Mouse (Mus musculus): ENCODE measurements around the gene Snx33. TPM values are rescaled to one million over a fixed set of nuclear protein-coding genes. Genes with fewer than 3 reads are reported as not detected.

Gene Snx33
- polyA plus RNA-seq, 1 experiment from 2014 or later, result 1.8 TPM

- Histone ChIP-seq H3K36me3 (replicated peaks; ENCODE audit: insufficient read depth, low read length) (no peaks in the 10 kb centered on the region), H3K9ac (replicated peaks) (peak overlapping the region; percentile 82), H3K4me2 (ENCODE audit: low read depth, low read length) (peak overlapping the region; percentile 87), H3K27ac (ENCODE audit: low read depth) (peak overlapping the region; percentile 89), H3K4me1 (ENCODE audit: insufficient read depth) (peaks cover 13% of the 10 kb centered on the region), H3K9me3 (ENCODE audit: low read length) (no peaks in the 10 kb centered on the region), H3K4me3 (ENCODE audit: low read depth, low read length) (peak overlapping the region; percentile 73), H3K27me3 (ENCODE audit: insufficient read depth, low read length) (no peaks in the 10 kb centered on the region)
- ATAC-seq, result no peak
- TF ChIP-seq EP300 (IDR thresholded peaks at IDR 0.05; ENCODE audit: low read depth) (0 out of 2 replicates have a peak, but pooled peaks have one; percentile 55), CTCF (IDR thresholded peaks at IDR 0.05; ENCODE audit: low read depth) (no peak)
- no peak for DNase-seq
- under 1% methylated on average over 7 of the region's 7 CpGs for WGBS (ENCODE audit: insufficient replicate concordance)
Measured at GRCm38 (mm10) chr9:56938374-56938773, 10.2 kb upstream of the Snx33 start.

GRCm38 (mm10) chr9:56937223-56938160, 9.3 kb upstream of the Snx33 start, which contains the start of gene Imp3:
Gene Imp3, plus strand, starts transcription at chr9:56937475.
- peaks cover 13% of the 10 kb centered on the region for H3K4me1 ChIP-seq (ENCODE audit: insufficient read depth)

DNA sequence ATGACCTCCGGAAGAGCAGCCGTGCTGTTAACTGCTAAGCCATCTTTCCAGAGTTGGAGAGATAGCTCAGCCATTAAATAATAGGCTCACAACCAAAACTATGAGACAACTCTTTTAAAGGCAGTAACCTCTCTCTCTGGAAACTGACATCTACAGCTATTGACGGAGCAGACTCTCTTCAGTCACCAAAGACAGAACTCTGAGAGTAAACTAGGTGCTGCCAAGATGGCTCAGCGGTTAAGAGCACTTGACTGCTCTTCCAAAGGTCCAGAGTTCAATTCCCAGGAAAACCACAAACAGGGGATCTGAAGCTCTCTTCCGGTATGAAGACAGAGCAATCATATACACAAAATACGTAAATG, 8.7 kb upstream of the Snx33 start:
- peak; percentile 2; the same call in 1 of the 2 replicates for ATAC-seq
- no peaks in the 10 kb centered on the region for H3K36me3 ChIP-seq (replicated peaks; ENCODE audit: insufficient read depth, low read length)
- peak overlapping the region; percentile 61 for H3K27ac ChIP-seq (ENCODE audit: low read depth)
- no peaks in the 10 kb centered on the region for H3K9me3 ChIP-seq (ENCODE audit: low read length)
- peak overlapping the region; percentile 87 for H3K4me2 ChIP-seq (ENCODE audit: low read depth, low read length)
- no peak for DNase-seq
- WGBS (ENCODE audit: insufficient replicate concordance), result 14% methylated on average over 6 of the region's 6 CpGs
- peak overlapping the region; percentile 73 for H3K4me3 ChIP-seq (ENCODE audit: low read depth, low read length)
- TF ChIP-seq EP300 (IDR thresholded peaks at IDR 0.05; ENCODE audit: low read depth) (no peak), CTCF (IDR thresholded peaks at IDR 0.05; ENCODE audit: low read depth) (no peak)
- H3K27me3 ChIP-seq (ENCODE audit: insufficient read depth, low read length), result no peaks in the 10 kb centered on the region
- peak overlapping the region; percentile 5; the same call in 1 of the 2 replicates for H3K9ac ChIP-seq (replicated peaks)
- peaks cover 13% of the 10 kb centered on the region for H3K4me1 ChIP-seq (ENCODE audit: insufficient read depth)

More at GRCm38 (mm10) chr9:56937223-56938160, 9.3 kb upstream of the Snx33 start, which contains the start of gene Imp3:
- Histone ChIP-seq H3K4me2 (ENCODE audit: low read depth, low read length) (peak within 1 kb of the TSS; percentile 87), H3K4me3 (ENCODE audit: low read depth, low read length) (peak within 1 kb of the TSS; percentile 73), H3K9me3 (ENCODE audit: low read length) (no peaks in the 10 kb centered on the region), H3K27ac (ENCODE audit: low read depth) (peak within 1 kb of the TSS; percentile 89), H3K9ac (replicated peaks) (peak within 1 kb of the TSS; percentile 82), H3K36me3 (replicated peaks; ENCODE audit: insufficient read depth, low read length) (no peaks in the 10 kb centered on the region), H3K27me3 (ENCODE audit: insufficient read depth, low read length) (no peaks in the 10 kb centered on the region)
- TF ChIP-seq CTCF (IDR thresholded peaks at IDR 0.05; ENCODE audit: low read depth) (peak; percentile 57), EP300 (IDR thresholded peaks at IDR 0.05; ENCODE audit: low read depth) (peak; percentile 70; the same call in 1 of the 2 replicates)
- ATAC-seq (peak; percentile 92), DNase-seq (peak; percentile 89)
- WGBS (ENCODE audit: insufficient replicate concordance), result under 1% methylated on average over 73 of the region's 73 CpGs

- Histone ChIP-seq H3K4me3 (ENCODE audit: low read depth, low read length) (no peak overlapping the region), H3K36me3 (replicated peaks; ENCODE audit: insufficient read depth, low read length) (no peaks in the 10 kb centered on the region), H3K27ac (ENCODE audit: low read depth) (no peak overlapping the region), H3K9ac (replicated peaks) (no peak overlapping the region), H3K4me1 (ENCODE audit: insufficient read depth) (peaks cover 13% of the 10 kb centered on the region), H3K4me2 (ENCODE audit: low read depth, low read length) (no peak overlapping the region), H3K9me3 (ENCODE audit: low read length) (no peaks in the 10 kb centered on the region), H3K27me3 (ENCODE audit: insufficient read depth, low read length) (no peaks in the 10 kb centered on the region)
- DNase-seq, result no peak
- no peak for ATAC-seq
- no peak for TF ChIP-seq CTCF (IDR thresholded peaks at IDR 0.05; ENCODE audit: low read depth)
- TF ChIP-seq EP300 (IDR thresholded peaks at IDR 0.05; ENCODE audit: low read depth), result no peak
- 63% methylated on average over 1 of the region's 1 CpGs for WGBS (ENCODE audit: insufficient replicate concordance)
Measured at GRCm38 (mm10) chr9:56930556-56930955, 2.4 kb upstream of the Snx33 start.

DNA sequence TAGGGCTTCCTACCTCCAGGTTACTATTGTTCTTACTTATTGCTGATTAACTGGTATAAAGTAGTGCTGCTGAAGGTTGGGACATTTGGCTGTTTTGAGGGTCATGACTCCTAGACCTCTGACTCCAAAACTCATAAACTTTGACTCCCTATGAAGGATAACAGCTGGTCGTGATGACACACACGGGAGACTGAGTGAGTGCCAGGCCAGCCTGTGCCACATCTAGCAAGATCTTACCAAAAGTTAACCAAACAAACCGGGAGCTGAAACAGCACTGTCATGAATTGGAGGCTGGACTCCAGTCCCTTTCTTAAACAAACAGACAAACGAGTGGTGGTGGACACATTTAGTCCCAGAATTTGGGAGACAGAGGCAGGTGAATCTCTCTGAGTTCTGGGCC, 1.3 kb upstream of the Snx33 start:
- ATAC-seq, result no peak
- no peak for DNase-seq
- peaks cover 19% of the 10 kb centered on the region for H3K4me1 ChIP-seq (ENCODE audit: insufficient read depth)
- no peaks in the 10 kb centered on the region for H3K27me3 ChIP-seq (ENCODE audit: insufficient read depth, low read length)
- H3K4me3 ChIP-seq (ENCODE audit: low read depth, low read length), result no peak overlapping the region
- no peak for TF ChIP-seq CTCF (IDR thresholded peaks at IDR 0.05; ENCODE audit: low read depth)
- TF ChIP-seq EP300 (IDR thresholded peaks at IDR 0.05; ENCODE audit: low read depth), result no peak
- no peaks in the 10 kb centered on the region for H3K9me3 ChIP-seq (ENCODE audit: low read length)
- no peak overlapping the region for H3K4me2 ChIP-seq (ENCODE audit: low read depth, low read length)
- H3K9ac ChIP-seq (replicated peaks), result no peak overlapping the region
- WGBS (ENCODE audit: insufficient replicate concordance), result 45% methylated on average over 4 of the region's 4 CpGs
- no peak overlapping the region for H3K27ac ChIP-seq (ENCODE audit: low read depth)
- H3K36me3 ChIP-seq (replicated peaks; ENCODE audit: insufficient read depth, low read length), result no peaks in the 10 kb centered on the region
